Mouse (Mus musculus) lung, adult 2 months (tissue): Measurements from ENCODE around the gene Ttc33.

Experiments used
- CTCF ChIP-seq: fragments of 200-500 bp; IDR thresholded peaks from 2 replicates; pipeline ENCODE4 v1.5.1; 2011; ENCODE audit warnings: mild to moderate bottlenecking, low read length, control low read depth; ENCODE audit not compliant: insufficient read depth
- POLR2A ChIP-seq: fragments of 200-500 bp; IDR thresholded peaks from 2 replicates; pipeline ENCODE4 v1.6.1; 2011; ENCODE audit warnings: low read depth, mild to moderate bottlenecking, control low read depth, low read length, borderline replicate concordance; ENCODE audit errors: extremely low read depth

- TF ChIP-seq POLR2A (no peak), CTCF (no peak)
These were observed 35.2 kb downstream of the Ttc33 start for GRCm38 (mm10) chr15:5220491-5220890.
